Mouse (Mus musculus) lung, adult 2 months (tissue): Measurements from ENCODE around the gene Gm45713.

Source experiments
- CTCF ChIP-seq: fragments of 200-500 bp; IDR thresholded peaks from 2 replicates; pipeline ENCODE4 v1.5.1; 2011; ENCODE audit warnings: mild to moderate bottlenecking, low read length, control low read depth; ENCODE audit not compliant: insufficient read depth
- POLR2A ChIP-seq: fragments of 200-500 bp; IDR thresholded peaks from 2 replicates; pipeline ENCODE4 v1.6.1; 2011; ENCODE audit warnings: low read depth, mild to moderate bottlenecking, control low read depth, low read length, borderline replicate concordance; ENCODE audit errors: extremely low read depth

- TF ChIP-seq POLR2A (no peak), CTCF (no peak)
Measured at GRCm38 (mm10) chr7:45113476-45113875, 22.6 kb downstream of the Gm45713 start.
